Mouse (Mus musculus) left cerebral cortex, adult 9 months (tissue): ENCODE measurements at regions not wholly inside any gene's neighbourhood (a gene's known extent, or its start where the extent isn't known, plus 50 kb on each side); places are given as distances from the start of the nearest gene placed in this dataset.

ENCODE experiments used
- DNase-seq, 2 experiments: peaks; one replicate each; pipeline ENCODE4 v3.0.0; 2022; ENCODE audit warnings: low spot score in 2 of 2

DNA sequence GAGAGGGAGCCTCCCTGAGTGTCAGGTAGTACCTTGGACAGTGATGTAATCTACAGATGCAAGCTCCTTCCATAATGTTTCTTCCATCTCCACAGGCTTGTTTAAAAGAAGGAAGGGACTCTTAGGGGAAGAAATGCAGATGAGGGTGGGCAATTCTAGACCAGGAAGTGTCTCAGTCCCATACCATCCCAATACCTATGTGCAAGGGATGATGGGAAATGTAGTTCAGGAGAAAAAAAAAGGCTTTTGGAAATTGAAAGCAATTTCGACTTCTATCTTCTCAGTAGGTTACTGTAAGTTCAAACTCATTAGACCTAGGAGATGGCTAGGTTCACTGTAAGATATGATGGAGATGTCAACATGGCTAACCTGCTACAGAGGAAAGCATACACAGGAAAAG lies 68.3 kb downstream of the Cd83 start:
- DNase-seq, result no peak

GRCm38 (mm10) chr13:43854973-43855372 lies 70.4 kb downstream of the Cd83 start:
- no peak for DNase-seq

DNA sequence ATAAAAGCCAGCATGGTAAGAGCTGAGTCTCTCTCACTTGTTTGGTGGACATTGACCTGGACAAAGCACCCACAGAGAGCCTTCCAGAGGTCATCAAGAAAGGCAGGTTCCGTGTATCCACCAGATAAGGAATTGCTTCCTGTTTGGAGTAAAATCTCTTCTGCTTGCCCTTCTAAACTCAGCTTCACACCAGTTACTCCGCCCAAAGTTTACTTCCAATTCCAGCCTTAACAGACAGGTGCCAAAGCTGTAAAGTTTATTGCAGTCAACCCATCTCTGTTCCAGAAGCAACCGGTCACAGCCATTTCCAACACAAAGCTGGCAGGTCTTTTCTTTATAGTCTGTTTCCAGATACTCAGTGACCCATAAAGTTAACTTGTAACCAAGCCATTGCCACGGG lies 76.4 kb downstream of the Cd83 start:
- no peak for DNase-seq

GRCm38 (mm10) chr13:43861424-43861823 lies 76.8 kb downstream of the Cd83 start:
- no peak for DNase-seq

DNA sequence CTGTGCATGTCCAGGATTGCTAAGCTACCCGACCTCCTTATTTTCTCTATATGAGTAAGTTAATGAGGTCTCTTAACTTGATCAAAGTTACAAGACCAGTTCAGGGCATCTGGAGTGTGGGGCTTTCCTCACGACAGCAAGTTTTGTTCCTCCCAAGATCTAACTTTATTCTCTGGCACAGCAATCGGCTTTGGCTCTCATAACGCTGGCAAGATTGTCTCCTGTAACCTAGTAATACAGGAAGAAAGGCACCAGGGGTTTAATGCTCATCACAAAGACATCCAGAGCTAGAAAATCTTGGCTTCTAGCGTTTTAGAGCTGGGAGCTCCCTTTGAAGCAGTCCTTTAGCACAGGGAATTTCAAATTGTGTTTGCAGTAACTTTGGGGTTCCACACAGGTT lies 77.5 kb downstream of the Cd83 start:
- no peak for DNase-seq

DNA sequence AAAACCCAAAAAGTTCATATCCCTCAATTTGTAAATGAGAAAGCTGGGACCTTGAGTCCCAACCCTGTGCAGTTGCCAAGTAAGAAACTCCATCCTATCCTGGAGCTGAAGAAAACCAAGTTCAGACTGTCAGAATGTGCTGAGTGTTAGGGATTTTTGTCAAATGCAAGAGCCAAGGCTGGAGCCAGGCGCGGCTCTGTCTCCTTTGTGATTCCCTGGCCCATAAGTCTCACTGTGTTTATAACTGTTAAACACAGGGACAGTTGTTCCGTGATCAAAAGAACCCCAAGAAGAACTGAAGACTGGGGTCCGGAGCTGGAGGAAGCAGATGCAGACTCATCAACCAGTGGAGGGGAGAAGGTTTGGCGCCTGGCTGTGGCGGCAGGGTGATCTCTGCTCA lies 78.0 kb downstream of the Cd83 start:
- no peak for DNase-seq

DNA sequence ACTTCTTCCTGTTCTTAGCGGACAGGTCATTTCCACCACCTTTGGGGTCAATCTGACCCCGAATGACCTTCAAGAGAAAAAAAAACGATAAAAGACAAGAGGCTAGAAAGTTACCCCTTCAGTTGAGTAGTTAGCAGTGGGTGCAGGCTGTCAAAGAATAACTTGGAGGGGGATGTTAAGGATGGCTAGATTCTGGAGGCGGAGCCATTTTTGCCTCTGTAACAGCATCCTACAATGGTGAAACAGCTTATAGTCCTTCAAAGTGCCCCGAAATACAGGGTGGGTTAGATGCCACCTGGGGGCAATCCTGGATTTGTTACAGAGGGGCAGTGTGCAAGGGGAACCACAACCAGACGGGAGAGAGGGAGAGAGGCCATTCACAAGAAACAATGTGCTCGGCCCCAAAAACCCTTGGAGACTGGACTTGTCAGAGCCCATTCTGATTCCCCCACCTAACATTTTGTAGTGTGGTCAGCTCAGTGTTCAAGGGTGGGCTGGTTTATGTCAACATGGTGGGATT lies 79.1 kb downstream of the Cd83 start:
- no peak for DNase-seq

- peak; percentile 95 to 97 for DNase-seq
These were observed 79.7 kb downstream of the Cd83 start for GRCm38 (mm10) chr13:43864153-43864861.

DNA sequence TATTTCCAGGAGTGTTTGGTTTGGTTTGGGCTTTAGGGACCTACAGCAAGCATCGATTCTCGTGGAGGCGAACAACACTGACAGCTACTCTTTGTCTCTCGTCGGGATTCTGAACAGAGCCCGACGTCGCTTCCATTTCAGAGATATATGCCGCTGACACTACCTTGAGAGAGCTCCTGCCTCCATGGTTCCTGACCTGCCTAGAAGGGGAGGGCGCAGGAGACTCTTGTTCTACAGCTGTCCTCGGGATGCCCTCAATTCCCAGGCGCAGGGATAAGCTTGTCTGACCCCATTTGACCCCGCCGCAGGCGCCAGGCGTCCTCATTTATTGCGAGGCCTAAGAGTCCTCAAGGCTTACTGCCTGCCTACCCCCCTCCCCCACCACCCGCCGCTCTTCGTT lies 80.5 kb downstream of the Cd83 start:
- DNase-seq, result no peak

DNA sequence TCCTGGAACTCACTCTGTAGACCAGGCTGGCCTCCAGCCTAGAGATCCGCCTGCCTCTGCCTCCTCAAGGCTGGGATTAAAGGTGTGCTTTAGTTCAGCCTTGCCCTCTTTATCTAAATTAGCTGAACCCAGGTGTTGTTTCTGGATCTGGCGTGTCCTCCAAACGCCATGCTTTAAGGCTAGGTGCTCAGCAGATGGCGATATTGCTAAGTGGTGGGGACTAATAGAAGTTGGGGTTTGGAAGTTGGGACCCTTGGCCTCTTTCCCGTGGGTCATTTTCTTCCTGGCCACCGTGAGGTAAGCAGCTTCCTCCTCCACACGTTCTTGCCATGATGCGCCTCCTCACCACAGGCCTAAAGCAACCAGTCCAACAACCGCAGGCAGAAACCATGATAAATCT lies 91.3 kb downstream of the Cd83 start:
- DNase-seq, result no peak

- no peak for DNase-seq
These were observed 102.7 kb downstream of the Cd83 start for GRCm38 (mm10) chr13:43887284-43887683.

GRCm38 (mm10) chr13:43891928-43892327 lies 107.4 kb downstream of the Cd83 start:
- DNase-seq, result no peak

DNA sequence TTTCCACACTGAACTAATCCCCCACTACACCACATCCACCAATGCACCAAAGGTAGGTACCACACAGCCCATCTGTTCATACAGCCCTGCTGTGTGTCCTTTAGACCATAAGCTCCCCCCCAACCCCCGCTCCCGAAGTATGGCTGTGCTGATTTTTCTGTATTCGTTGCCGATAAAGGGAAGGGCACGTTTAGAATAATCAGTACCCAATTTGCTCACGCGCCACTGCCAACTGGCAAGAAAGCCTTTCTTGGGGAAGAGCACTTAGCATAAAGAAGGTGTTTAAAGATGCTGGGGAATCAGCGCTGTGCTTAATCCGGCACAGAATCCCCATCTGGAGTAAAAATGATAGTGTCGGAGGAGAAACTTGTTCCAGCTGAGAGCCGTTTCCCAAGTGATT lies 111.4 kb downstream of the Cd83 start:
- peak in 1 of 2 experiments; percentile 6 for DNase-seq

DNA sequence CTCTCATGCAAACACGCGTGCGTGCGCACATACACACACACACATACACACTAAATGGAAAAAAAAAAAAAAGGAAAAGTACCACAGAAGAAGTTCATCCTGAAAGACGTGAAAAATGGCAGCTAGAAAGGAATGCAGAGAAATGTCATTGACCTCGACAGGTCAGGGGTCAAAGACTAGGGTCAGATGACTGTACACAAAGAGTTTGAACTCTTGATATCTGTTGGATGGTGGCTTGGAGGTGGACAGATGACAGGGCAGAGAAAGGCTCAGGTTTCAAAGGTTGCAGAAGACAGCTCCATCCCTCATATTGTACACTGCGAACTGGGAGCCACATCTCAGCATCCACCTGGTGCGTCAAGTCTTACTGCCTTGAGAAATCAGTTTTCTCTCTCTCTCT lies 112.5 kb downstream of the Cd83 start:
- DNase-seq, result no peak

DNA sequence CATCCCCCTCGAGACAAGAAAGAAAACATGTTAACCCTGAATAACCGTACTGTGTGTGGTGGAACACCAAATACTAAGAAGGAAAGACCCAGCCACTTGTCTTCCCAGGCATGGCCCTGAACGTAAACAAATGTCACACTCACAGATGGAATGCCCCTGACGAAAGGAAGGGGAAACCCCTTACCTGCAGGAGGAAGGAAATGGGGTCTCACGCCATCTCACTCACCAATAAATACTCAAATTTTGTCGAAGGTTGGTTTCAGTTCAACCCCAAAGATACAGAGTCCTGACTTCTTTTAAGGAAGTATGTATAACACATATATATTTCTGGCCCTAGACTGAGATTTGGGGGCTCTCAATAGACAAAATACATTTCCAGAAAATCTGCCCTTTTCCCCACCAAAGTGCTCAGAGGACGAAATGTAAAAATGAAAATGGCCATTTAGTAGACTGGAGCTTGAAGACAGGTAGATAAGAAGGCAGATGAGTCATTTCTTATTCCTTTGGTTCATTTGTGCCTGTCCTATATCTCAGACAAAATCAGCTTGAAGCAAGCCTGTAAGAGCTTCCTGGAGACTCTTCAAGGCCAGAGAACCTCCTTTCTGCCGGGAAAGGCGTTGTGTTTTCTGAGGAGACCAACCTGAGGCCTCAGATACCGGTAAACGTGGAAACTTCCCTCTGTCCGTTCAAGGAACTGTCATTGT lies 114.1 kb downstream of the Cd83 start:
- DNase-seq, result no peak

DNA sequence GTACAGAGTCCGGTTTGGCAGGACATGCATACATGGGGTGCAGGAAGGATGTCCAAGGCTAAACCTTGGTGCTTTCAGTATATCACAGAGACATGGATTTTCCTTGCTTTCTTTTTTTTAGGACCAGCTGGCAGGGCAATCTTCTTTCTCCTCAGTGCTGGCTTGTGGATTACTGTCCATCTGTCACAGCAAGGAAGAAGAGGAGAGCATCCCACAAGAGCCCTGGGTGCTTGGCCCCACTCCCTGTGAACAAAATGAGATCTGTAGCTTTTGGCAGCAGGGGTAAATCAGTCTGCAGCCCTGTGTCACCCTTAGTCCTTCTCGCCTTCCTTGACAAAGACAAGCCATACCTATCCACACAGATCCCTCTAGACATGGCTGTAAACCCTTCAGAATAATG lies 115.5 kb downstream of the Cd83 start:
- no peak for DNase-seq

DNA sequence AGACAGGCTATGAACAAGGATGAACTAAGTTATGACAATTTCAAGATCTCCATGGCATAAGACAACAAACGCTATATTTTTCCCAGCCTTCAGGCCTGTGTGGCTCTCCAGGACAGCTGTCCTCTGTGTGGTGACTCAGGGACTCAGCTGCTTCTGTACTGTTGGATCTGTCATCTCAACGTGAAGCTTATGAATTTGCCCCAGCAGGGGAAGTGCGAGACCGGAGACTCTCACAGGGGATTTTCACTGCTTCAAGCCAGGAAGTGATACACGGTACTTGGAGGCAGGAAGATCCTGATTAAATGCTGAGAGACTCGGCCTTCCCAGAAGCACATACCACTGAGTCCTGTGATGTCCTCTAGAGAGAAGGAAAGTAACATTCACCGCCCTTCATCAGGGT lies 116.2 kb downstream of the Cd83 start:
- DNase-seq, result no peak

DNA sequence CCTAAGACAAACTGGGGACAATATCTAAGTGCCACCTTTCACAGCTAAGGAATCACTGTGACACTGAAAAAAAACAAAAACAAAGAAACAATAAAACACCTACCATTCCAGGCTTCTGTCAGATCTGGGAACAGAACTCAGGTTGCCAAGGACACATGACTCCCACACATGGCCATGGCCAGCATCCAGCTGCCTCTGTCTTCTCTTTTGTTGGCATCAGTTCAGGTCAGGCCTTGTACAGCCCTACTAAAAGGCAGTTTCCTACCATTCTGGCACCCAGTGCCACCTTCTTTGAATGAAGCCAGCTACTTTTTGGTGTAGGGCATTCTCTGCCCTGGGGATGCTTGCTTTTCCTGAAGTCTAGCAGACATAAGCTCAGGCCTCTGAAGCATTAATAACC lies 118.8 kb downstream of the Cd83 start:
- peak in 1 of 2 experiments; percentile 22 for DNase-seq

DNA sequence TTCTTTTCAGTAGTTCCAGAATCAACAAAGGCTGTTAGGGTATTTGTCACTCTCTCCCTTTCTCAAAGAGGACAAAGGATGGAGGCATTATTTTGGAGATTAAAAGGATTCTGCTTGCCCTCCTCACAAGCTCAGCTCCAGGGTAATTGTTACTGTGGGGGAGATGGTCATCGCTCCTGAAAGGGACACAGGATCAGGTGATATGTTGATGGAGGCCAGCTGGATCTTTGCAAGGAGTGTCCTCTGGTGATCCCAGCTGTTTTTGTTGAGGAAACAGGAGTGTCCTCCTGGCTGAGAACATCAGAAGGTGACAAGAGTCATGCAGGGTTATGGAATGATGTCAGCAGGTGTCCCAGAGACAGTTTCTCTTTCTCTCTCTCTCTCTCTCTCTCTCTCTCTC lies 119.7 kb downstream of the Cd83 start:
- DNase-seq, result no peak

GRCm38 (mm10) chr13:43906241-43906640 lies 121.7 kb downstream of the Cd83 start:
- no peak for DNase-seq

DNA sequence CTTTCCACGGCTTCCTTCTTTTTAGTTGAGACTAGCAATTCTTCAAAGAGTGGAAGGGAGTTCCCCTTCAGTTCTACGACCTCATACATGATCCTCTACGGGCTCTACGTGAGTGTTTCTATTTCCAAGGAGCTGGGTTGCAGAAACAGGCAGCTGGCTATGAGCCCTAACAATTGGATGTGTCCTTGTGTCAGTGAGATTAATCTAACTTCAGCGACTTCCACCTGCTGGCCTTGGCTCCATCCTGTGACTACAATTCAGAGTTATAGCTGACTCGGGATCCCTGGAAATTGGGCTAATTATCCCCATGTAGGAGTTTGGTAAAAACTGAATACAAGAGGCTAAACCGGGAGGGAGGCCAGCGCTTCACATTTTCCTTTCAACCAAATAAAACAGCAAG lies 122.8 kb downstream of the Cd83 start:
- no peak for DNase-seq

DNA sequence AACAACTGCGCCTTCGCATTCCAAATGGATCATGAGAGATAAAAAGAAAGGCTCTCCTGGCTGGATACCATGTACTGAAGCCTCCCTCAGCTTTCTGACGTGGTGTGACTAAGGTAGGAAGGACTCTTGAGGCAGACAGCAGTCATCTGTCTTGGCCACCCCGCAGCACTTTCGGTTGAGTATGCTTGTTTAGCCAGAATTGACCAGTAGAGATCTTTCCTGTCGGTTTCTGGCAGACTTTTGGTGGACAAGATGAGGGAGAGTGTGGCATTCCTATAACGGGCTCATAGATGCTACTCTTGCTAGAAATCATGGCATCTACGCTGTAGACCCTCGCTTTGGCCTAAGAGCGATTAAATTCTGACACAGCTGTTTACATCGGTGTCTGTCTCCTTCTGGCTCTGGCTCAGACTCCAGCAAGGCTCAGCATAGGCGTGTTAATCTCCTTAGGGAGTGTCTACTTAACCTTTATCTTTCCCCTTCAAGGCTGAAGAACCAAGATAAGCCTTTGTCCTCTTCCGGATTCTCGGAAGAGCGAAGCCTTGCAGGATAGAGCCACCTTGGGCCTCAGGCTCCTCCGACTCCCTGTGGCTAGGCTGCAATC lies 123.6 kb downstream of the Cd83 start:
- no peak for DNase-seq

DNA sequence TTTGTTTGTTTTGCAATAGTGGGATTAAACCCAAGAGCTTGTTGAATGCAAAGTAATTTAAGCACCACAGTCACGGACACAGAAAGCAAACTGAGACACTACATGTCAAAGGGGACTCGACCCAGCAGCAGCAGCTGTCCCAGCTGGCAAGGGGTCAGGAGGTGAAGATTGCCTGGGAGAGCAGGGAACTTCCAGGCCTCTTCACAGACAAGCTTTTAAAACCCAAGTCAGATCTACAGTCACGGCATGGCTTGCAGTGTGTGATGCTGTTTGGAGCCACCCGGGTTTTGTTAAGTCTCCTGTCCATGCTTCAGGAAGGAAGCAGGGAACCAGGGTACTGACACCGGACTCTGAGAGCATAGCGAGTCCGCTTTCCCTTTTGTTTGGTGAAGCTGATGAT lies 125.4 kb downstream of the Cd83 start:
- DNase-seq, result no peak
